Mouse (Mus musculus): Measurements from ENCODE around the gene Ppp1ca.

Ppp1ca gene

GRCm38 (mm10) chr19:4191528-4192250 is at the start of gene Ppp1ca:
Gene Ppp1ca (plus strand): TSS chr19:4192065.
- DNase-seq (ENCODE audit: low read depth), result peak; percentile 92

GRCm38 (mm10) chr19:4142416-4143173 is 49.3 kb upstream of the Ppp1ca start:
- no peak for DNase-seq (ENCODE audit: low read depth)

- no peak for DNase-seq (ENCODE audit: low read depth)
Measured at GRCm38 (mm10) chr19:4143759-4144268, 48.1 kb upstream of the Ppp1ca start, which contains the start of gene Cabp4. Gene Cabp4 (minus strand): TSS chr19:4144033.

- DNase-seq (ENCODE audit: low read depth), result no peak
Measured at GRCm38 (mm10) chr19:4144550-4145498, 47.0 kb upstream of the Ppp1ca start.

DNA sequence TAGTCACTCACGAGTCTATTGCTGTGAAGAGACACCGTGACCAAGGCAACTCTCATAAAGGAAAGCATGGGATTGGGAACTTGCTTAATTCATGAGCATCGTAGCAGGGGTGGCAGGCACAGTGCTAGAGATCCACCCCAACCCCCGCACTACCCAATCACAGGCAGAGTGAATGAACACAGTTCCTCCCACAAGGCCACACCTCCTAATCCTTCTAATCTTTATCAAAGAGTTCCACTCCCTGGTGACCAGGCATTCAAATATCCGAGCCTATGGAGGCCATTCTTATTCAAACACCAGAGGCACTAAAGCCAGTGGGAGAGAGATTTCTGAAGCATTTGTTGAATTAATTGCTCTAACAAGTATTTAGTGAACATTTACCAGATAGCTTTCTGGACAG is 45.9 kb upstream of the Ppp1ca start:
- no peak for DNase-seq (ENCODE audit: low read depth)

GRCm38 (mm10) chr19:4146366-4147021 is 45.4 kb upstream of the Ppp1ca start:
- DNase-seq (ENCODE audit: low read depth), result no peak

- no peak for DNase-seq (ENCODE audit: low read depth)
Measured at GRCm38 (mm10) chr19:4147022-4147405, 44.9 kb upstream of the Ppp1ca start.

- DNase-seq (ENCODE audit: low read depth), result no peak
Measured at GRCm38 (mm10) chr19:4147782-4148490, 43.9 kb upstream of the Ppp1ca start.

- DNase-seq (ENCODE audit: low read depth), result peak; percentile 80
Measured at GRCm38 (mm10) chr19:4148491-4148806, 43.4 kb upstream of the Ppp1ca start, which contains the start of gene Coro1b. Gene Coro1b (plus strand): TSS chr19:4148619.

GRCm38 (mm10) chr19:4148819-4149218 is 43.0 kb upstream of the Ppp1ca start:
- no peak for DNase-seq (ENCODE audit: low read depth)

GRCm38 (mm10) chr19:4149283-4149682 is 42.6 kb upstream of the Ppp1ca start:
- DNase-seq (ENCODE audit: low read depth), result no peak

DNA sequence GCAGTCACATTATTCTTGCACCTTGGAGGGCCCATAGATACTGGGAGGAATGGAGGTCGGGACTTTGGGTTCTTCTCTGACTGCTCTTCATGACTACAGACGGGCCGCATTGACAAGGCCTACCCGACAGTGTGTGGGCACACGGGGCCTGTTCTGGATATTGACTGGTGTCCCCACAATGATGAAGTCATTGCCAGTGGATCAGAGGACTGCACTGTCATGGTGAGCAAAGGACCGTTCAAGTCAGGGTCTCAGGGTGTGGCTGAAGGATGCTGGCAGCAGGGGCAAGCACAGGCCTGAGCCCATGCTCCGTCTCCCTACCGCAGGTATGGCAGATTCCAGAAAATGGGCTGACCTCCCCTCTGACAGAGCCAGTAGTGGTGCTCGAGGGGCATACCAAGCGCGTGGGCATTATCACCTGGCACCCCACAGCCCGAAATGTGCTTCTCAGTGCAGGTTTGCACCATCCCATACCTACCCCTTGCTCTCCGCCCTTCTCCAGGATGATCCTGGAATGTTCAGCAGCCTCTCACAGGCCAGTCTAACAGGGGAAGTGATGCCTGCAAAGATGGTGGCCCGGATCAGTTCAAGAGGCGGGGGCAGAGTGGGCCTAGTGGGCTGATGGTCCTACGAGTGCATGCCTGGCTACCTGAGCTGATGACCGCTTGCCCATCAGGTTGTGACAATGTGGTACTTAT is 42.0 kb upstream of the Ppp1ca start:
- DNase-seq (ENCODE audit: low read depth), result no peak

GRCm38 (mm10) chr19:4150567-4151487 is 41.0 kb upstream of the Ppp1ca start:
- DNase-seq (ENCODE audit: low read depth), result no peak

- no peak for DNase-seq (ENCODE audit: low read depth)
Measured at GRCm38 (mm10) chr19:4151488-4151860, 40.4 kb upstream of the Ppp1ca start.

- no peak for DNase-seq (ENCODE audit: low read depth)
Measured at GRCm38 (mm10) chr19:4151898-4152297, 40.0 kb upstream of the Ppp1ca start.

GRCm38 (mm10) chr19:4152445-4153231 is 39.2 kb upstream of the Ppp1ca start:
- no peak for DNase-seq (ENCODE audit: low read depth)

GRCm38 (mm10) chr19:4153232-4153654 is 38.6 kb upstream of the Ppp1ca start, which contains the start of gene Ptprcap:
Gene Ptprcap (plus strand): TSS chr19:4153604.
- DNase-seq (ENCODE audit: low read depth), result no peak
